Mouse (Mus musculus) ES-E14 (cell line): ENCODE results near the gene Gh. TPM values are rescaled to one million over a fixed set of nuclear protein-coding genes. Genes with fewer than 3 reads are reported as not detected.

Source experiments
- DNase-seq: peaks from one replicate; pipeline ENCODE4 v3.0.0-alpha.2; 2013; ENCODE audit warnings: low read depth, low spot score
- H3K27ac ChIP-seq: 2 replicates; pipeline ENCODE4 v1.5.1; 2012; ENCODE audit warnings: low read depth, mild to moderate bottlenecking, low read length, moderate library complexity, mixed read lengths; ENCODE audit not compliant: poor library complexity, insufficient read depth, severe bottlenecking
- H3K36me3 ChIP-seq: 2 replicates; pipeline ENCODE4 v1.6.1; 2012; ENCODE audit warnings: mild to moderate bottlenecking, low read length, moderate library complexity, mixed read lengths; ENCODE audit not compliant: control insufficient read depth, poor library complexity, insufficient read depth, severe bottlenecking
- H3K4me1 ChIP-seq, 2 experiments: fragments of 150-350 bp in 1 of 2; sonication (generic) in 1 of 2; 2 replicates each; pipeline ENCODE4 v1.6.1; 2012; ENCODE audit warnings: low read length in 2 of 2, mild to moderate bottlenecking in 1 of 2, mixed read lengths in 1 of 2; ENCODE audit not compliant: control insufficient read depth in 2 of 2, insufficient read depth in 2 of 2, poor library complexity in 1 of 2
- H3K4me3 ChIP-seq, 2 experiments: fragments of 150-350 bp in 1 of 2; sonication (generic) in 1 of 2; 2 replicates each; pipeline ENCODE4 v1.5.1; 2012; ENCODE audit warnings: low read length in 2 of 2, low read depth in 1 of 2, mild to moderate bottlenecking in 1 of 2, mixed read lengths in 1 of 2; ENCODE audit not compliant: insufficient read depth in 1 of 2, poor library complexity in 1 of 2, severe bottlenecking in 1 of 2
- H3K9ac ChIP-seq: 2 replicates; pipeline ENCODE4 v1.6.1; 2012; ENCODE audit warnings: low read depth, mild to moderate bottlenecking, low read length, mixed read lengths; ENCODE audit not compliant: poor library complexity, insufficient read depth, severe bottlenecking
- H3K9me3 ChIP-seq: fragments of 150-350 bp; sonication (generic); 2 replicates; pipeline ENCODE4 v1.6.1; 2012; ENCODE audit warnings: low read depth, mild to moderate bottlenecking, low read length; ENCODE audit not compliant: control insufficient read depth, insufficient read depth
- CHD2 ChIP-seq: IDR thresholded peaks from 2 replicates; pipeline ENCODE4 v1.6.1; 2014; ENCODE audit warnings: mild to moderate bottlenecking, low read depth, low read length, inconsistent platforms
- HCFC1 ChIP-seq: IDR thresholded peaks from 2 replicates; pipeline ENCODE4 v1.6.1; 2012; ENCODE audit warnings: low read length, inconsistent platforms, borderline replicate concordance; ENCODE audit not compliant: insufficient read depth
- MAFK ChIP-seq: IDR thresholded peaks from 2 replicates; pipeline ENCODE4 v1.6.1; 2014; ENCODE audit warnings: mild to moderate bottlenecking, low read depth, low read length, inconsistent platforms; ENCODE audit not compliant: insufficient read depth
- ZC3H11A ChIP-seq: IDR thresholded peaks from 2 replicates; pipeline ENCODE4 v1.6.1; 2012; ENCODE audit warnings: low read depth, mild to moderate bottlenecking, inconsistent platforms, low read length, borderline replicate concordance
- ZNF384 ChIP-seq: IDR thresholded peaks from 2 replicates; pipeline ENCODE4 v1.6.1; 2012; ENCODE audit warnings: low read depth, low read length, inconsistent platforms
- in situ Hi-C, 2 experiments: fragments of 600-800 bp; cut with MboI; formaldehyde crosslinking; loops; one replicate each; pipeline ENCODE4 v1.15.1; 2025; ENCODE audit warnings: low sequenced_read_pairs in 2 of 2, inconsistent platforms in 1 of 2; ENCODE audit not compliant: unreplicated experiment in 2 of 2
- total RNA-seq: library from RNA; depleted of rRNA; stranded (reverse); fragments of 300-350 nt; gene quantifications from 2 replicates; pipeline ENCODE4 v1.2.3, GENCODE M21; 2012

Gh gene
- total RNA-seq, 1 experiment = not detected

GRCm38 (mm10) chr11:106307432-106307831 lies 5.8 kb upstream of the Gh start:
- no peak for TF ChIP-seq HCFC1
- TF ChIP-seq ZC3H11A = no peak
- TF ChIP-seq ZNF384 = no peak
- TF ChIP-seq CHD2 = no peak
- TF ChIP-seq MAFK = no peak
- no peaks in the 10 kb centered on the region; a peak in 1 of 4 replicates for H3K4me1 ChIP-seq
- no peak overlapping the region for H3K27ac ChIP-seq
- in situ Hi-C loops = no loop called here
- no peaks in the 10 kb centered on the region for H3K9me3 ChIP-seq
- no peak overlapping the region for H3K4me3 ChIP-seq
- H3K36me3 ChIP-seq = no peaks in the 10 kb centered on the region
- DNase-seq = no peak
- H3K9ac ChIP-seq = no peak overlapping the region

- no peaks in the 10 kb centered on the region for H3K9me3 ChIP-seq
- no peak overlapping the region for H3K4me3 ChIP-seq
- no peak for DNase-seq
- no peaks in the 10 kb centered on the region for H3K36me3 ChIP-seq
- in situ Hi-C loops = no loop called here
- H3K9ac ChIP-seq = no peak overlapping the region
- H3K4me1 ChIP-seq = no peaks in the 10 kb centered on the region; a peak in 1 of 4 replicates
- TF ChIP-seq MAFK (no peak), ZNF384 (no peak), HCFC1 (no peak), ZC3H11A (no peak), CHD2 (no peak)
- no peak overlapping the region for H3K27ac ChIP-seq
Measured at GRCm38 (mm10) chr11:106306758-106307157, 5.1 kb upstream of the Gh start.

- no peak overlapping the region for H3K9ac ChIP-seq
- no peaks in the 10 kb centered on the region for H3K9me3 ChIP-seq
- no peak overlapping the region for H3K4me3 ChIP-seq
- in situ Hi-C loops = no loop called here
- H3K27ac ChIP-seq = no peak overlapping the region
- H3K4me1 ChIP-seq = no peaks in the 10 kb centered on the region; a peak in 1 of 4 replicates
- TF ChIP-seq ZC3H11A (no peak), MAFK (peak; percentile 65)
- H3K36me3 ChIP-seq = no peaks in the 10 kb centered on the region
- no peak for DNase-seq
Measured at GRCm38 (mm10) chr11:106306065-106306385, 4.4 kb upstream of the Gh start.

GRCm38 (mm10) chr11:106305348-106306064 lies 3.8 kb upstream of the Gh start:
- Histone ChIP-seq H3K27ac (no peak overlapping the region), H3K9ac (no peak overlapping the region), H3K9me3 (no peaks in the 10 kb centered on the region), H3K36me3 (no peaks in the 10 kb centered on the region), H3K4me3 (no peak overlapping the region), H3K4me1 (no peaks in the 10 kb centered on the region; a peak in 1 of 4 replicates)
- in situ Hi-C loops = no loop called here
- TF ChIP-seq HCFC1 = no peak
- TF ChIP-seq ZC3H11A = no peak
- TF ChIP-seq MAFK = no peak
- no peak for TF ChIP-seq ZNF384
- no peak for TF ChIP-seq CHD2
- no peak for DNase-seq

- Histone ChIP-seq H3K4me3 (no peak overlapping the region), H3K27ac (no peak overlapping the region), H3K36me3 (no peaks in the 10 kb centered on the region), H3K9ac (no peak overlapping the region), H3K9me3 (no peaks in the 10 kb centered on the region), H3K4me1 (no peaks in the 10 kb centered on the region)
- in situ Hi-C loops = no loop called here
- no peak for TF ChIP-seq ZNF384
- no peak for TF ChIP-seq CHD2
- TF ChIP-seq ZC3H11A = peak; percentile 53; the same call in 1 of the 2 replicates
- DNase-seq = peak; percentile 71
Measured at GRCm38 (mm10) chr11:106302634-106303033, 969 bp upstream of the Gh start.
